Mouse (Mus musculus) megakaryocyte, embryonic 14.5 days (primary cell): ENCODE measurements around the gene Cfap70. TPM values are rescaled to one million over a fixed set of nuclear protein-coding genes. Genes with fewer than 3 reads are reported as not detected.

Experiments used
- H3K27me3 ChIP-seq: replicated peaks from 2 replicates; pipeline ENCODE3; 2012; ENCODE audit warnings: inconsistent platforms
- H3K36me3 ChIP-seq: replicated peaks from 2 replicates; pipeline ENCODE3; 2012; ENCODE audit warnings: low read length, inconsistent platforms, mixed read lengths
- H3K4me1 ChIP-seq: 2 replicates; pipeline ENCODE4 v1.6.1; 2012; ENCODE audit warnings: inconsistent platforms
- H3K4me3 ChIP-seq: replicated peaks from 2 replicates; pipeline ENCODE3; 2012; ENCODE audit warnings: moderate library complexity, mild to moderate bottlenecking, inconsistent platforms
- H3K9me3 ChIP-seq: 2 replicates; pipeline ENCODE4 v1.6.1; 2012; ENCODE audit warnings: inconsistent platforms
- FLI1 ChIP-seq: IDR thresholded peaks from 2 replicates; pipeline ENCODE4 v1.6.1; 2012; ENCODE audit warnings: low read length, inconsistent platforms, mixed read lengths
- GATA1 ChIP-seq: IDR thresholded peaks from 3 replicates; pipeline ENCODE4 v1.6.1; 2012; ENCODE audit warnings: mixed read lengths, low read length, inconsistent platforms, borderline replicate concordance
- polyA plus RNA-seq: library from polyadenylated mRNA; stranded (reverse); fragments of >175 nt; gene quantifications from 2 replicates; pipeline ENCODE4 v1.2.3, GENCODE M21; 2012; ENCODE audit warnings: low replicate concordance; ENCODE audit not compliant: insufficient read depth

The Cfap70 gene
- polyA plus RNA-seq, 1 experiment, result not detected

- no peaks in the 10 kb centered on the region for H3K36me3 ChIP-seq
- TF ChIP-seq FLI1 (no peak), GATA1 (no peak)
- no peak overlapping the region for H3K4me3 ChIP-seq
- H3K4me1 ChIP-seq, result no peaks in the 10 kb centered on the region
- H3K27me3 ChIP-seq, result peaks cover 2% of the 10 kb centered on the region
- peaks cover 6% of the 10 kb centered on the region for H3K9me3 ChIP-seq
Measured at GRCm38 (mm10) chr14:20429833-20430232, 22.2 kb downstream of the Cfap70 start.

DNA sequence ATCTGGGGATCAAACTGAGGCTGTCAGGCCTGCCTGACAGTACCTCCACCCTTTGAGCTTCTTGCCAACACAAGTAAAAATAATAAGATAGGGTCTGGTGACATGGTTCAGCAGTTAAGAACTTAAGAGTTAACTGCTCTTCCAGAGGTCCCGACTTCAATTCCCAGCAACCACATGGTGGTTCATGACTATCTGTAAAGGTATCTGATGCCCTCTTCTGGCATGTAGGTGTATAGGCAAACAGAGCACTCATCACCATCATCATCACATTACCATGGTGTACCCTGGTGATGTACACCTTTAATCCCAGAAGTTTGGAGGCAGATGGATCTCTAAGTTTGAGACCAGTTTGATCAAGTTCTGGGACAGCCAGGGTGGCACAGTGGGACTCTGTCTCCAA lies 23.4 kb downstream of the Cfap70 start:
- TF ChIP-seq FLI1 (no peak), GATA1 (no peak)
- peaks cover 6% of the 10 kb centered on the region for H3K9me3 ChIP-seq
- H3K4me1 ChIP-seq, result no peaks in the 10 kb centered on the region
- no peaks in the 10 kb centered on the region for H3K36me3 ChIP-seq
- no peaks in the 10 kb centered on the region for H3K27me3 ChIP-seq
- H3K4me3 ChIP-seq, result no peak overlapping the region

- Histone ChIP-seq H3K27me3 (no peaks in the 10 kb centered on the region), H3K4me1 (peaks cover 8% of the 10 kb centered on the region), H3K36me3 (no peaks in the 10 kb centered on the region), H3K4me3 (no peak overlapping the region), H3K9me3 (no peaks in the 10 kb centered on the region)
- no peak for TF ChIP-seq FLI1
- no peak for TF ChIP-seq GATA1
Measured at GRCm38 (mm10) chr14:20423046-20423445, 29.0 kb downstream of the Cfap70 start.

DNA sequence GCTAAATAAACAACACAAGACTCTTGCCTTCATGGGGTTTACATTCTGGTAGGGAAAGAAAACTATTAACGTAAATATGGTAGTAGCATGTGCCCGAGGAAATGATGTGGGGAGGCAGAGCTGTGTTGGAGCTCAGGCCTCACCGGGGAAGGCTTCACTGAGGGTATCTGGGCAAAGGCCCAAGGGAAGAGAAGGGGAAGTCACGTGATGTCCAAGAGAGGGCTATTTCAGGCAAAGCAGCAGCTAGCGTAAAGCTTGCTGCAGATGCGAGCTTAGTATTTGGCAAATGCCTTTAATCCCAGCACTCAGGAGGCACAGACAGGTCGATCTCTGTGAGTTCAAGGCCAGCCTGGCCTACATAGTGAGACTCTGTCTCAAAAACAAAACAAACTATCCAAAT lies 29.8 kb downstream of the Cfap70 start:
- no peak for TF ChIP-seq FLI1
- TF ChIP-seq GATA1, result no peak
- H3K4me3 ChIP-seq, result peak overlapping the region; percentile 2
- no peaks in the 10 kb centered on the region for H3K9me3 ChIP-seq
- peaks cover 8% of the 10 kb centered on the region for H3K4me1 ChIP-seq
- no peaks in the 10 kb centered on the region for H3K27me3 ChIP-seq
- no peaks in the 10 kb centered on the region for H3K36me3 ChIP-seq

GRCm38 (mm10) chr14:20400071-20400470 lies 52.0 kb downstream of the Cfap70 start:
- Histone ChIP-seq H3K36me3 (no peaks in the 10 kb centered on the region), H3K4me1 (peaks cover 10% of the 10 kb centered on the region), H3K27me3 (peaks cover 11% of the 10 kb centered on the region), H3K4me3 (no peak overlapping the region), H3K9me3 (no peaks in the 10 kb centered on the region)
- TF ChIP-seq GATA1 (no peak), FLI1 (no peak)

DNA sequence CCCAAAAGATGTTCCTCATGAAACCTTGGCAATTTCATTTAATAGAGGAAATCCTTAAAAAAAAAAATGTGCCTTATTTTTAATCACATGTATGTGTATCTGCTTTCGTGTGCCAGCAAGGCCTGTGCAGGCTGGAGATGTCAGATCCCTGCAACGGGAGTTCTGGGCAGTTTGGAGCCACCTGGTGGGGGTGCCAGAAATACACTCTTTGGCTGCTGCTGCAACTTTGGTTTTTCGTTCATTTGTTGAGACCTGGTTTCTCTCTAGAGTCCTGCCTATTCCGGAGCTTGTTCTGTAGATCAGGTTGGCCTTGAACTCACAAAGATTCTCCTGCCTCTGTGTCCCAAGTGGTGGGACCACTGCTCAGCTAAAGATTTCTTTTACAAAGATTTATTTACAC lies 53.2 kb downstream of the Cfap70 start:
- no peak for TF ChIP-seq GATA1
- no peak for TF ChIP-seq FLI1
- peaks cover 17% of the 10 kb centered on the region for H3K4me1 ChIP-seq

GRCm38 (mm10) chr14:20397220-20397619 lies 54.8 kb downstream of the Cfap70 start:
- peaks cover 21% of the 10 kb centered on the region for H3K4me1 ChIP-seq
- H3K4me3 ChIP-seq, result no peak overlapping the region
- peaks cover 9% of the 10 kb centered on the region for H3K27me3 ChIP-seq
- H3K36me3 ChIP-seq, result peaks cover 2% of the 10 kb centered on the region
- no peaks in the 10 kb centered on the region for H3K9me3 ChIP-seq
- TF ChIP-seq FLI1 (no peak), GATA1 (no peak)

More for the DNA sequence above, 53.2 kb downstream of the Cfap70 start:
- Histone ChIP-seq H3K27me3 (peaks cover 11% of the 10 kb centered on the region), H3K4me3 (no peak overlapping the region), H3K36me3 (no peaks in the 10 kb centered on the region), H3K9me3 (no peaks in the 10 kb centered on the region)

DNA sequence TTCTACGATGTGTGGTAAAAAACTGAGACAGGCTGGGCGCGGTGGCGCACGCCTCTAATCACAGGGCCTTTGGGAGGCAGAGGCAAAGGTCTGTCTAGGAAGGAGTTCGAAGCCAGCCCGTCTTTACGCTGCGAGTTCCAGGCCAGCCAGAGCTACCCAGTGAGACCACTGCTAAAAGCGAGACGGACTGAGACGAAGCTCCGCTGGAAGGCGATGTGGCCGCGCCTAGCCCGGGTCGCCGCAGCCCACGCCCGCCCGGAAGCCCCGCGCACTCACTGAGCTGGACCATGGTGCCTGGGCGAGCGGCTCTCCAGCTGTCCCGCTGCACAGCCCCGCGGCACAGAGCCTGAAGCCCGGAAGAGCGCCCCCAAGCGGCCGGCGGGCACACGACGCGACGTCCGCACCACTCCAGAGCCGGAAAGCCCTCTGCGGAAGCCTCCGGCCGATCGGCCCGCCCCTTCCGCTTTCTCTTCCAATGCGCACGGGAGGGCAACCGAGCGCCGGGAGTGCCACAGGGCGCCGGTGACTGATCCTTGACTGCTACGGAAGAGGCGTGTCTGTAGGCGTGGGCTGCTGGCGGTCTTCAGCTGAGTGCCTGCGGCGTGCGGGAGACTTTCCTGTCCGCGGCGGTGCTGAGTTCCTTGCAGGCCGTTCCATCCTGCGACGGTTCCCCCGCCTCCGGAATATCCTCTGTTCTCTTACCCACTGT lies 58.7 kb downstream of the Cfap70 start, which contains the start of gene Mrps16:
Gene Mrps16, minus strand, starts transcription at position 430 of the 709 bp plus-strand sequence.
- H3K27me3 ChIP-seq, result peaks cover 1% of the 10 kb centered on the region
- no peak for TF ChIP-seq FLI1
- peak within 1 kb of the TSS; percentile 99 for H3K4me3 ChIP-seq
- peaks cover 32% of the 10 kb centered on the region for H3K4me1 ChIP-seq
- H3K36me3 ChIP-seq, result peaks cover 27% of the 10 kb centered on the region
- no peaks in the 10 kb centered on the region for H3K9me3 ChIP-seq

GRCm38 (mm10) chr14:20392326-20392725 lies 59.7 kb downstream of the Cfap70 start:
- TF ChIP-seq FLI1, result no peak
- TF ChIP-seq GATA1, result no peak
- peak overlapping the region; percentile 80 for H3K4me3 ChIP-seq

DNA sequence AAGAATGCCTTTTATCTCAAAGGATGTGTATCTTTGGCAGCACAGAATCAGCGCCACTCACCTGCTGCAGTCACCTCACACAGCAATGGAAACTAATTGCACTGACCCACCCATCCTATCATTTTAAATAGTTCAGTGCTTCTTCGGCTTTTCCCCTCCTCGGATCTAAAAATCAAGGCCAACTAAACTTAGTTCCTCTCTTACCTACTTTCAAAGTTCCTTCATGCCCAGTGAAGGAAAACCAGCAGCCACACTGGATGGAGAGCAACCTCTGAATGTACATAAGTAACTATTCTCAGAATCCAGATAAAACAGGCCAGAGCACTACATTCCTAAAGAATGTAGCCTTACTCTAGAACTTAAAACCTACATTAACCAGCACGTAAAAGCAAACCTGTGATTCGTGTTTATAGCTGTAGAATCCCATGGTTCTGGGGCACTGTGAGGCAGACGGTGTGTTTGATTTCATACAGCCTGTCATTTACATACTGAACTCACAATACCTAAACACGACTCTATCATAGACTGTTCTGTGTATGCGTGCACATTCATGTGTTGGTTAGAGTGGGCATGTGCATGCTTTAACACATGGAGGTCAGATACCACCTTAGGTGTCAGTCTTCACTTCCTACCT lies 62.5 kb downstream of the Cfap70 start:
- no peak for TF ChIP-seq FLI1
- TF ChIP-seq GATA1, result no peak
- peak overlapping the region; percentile 98 for H3K4me3 ChIP-seq
- no peaks in the 10 kb centered on the region for H3K9me3 ChIP-seq
- peaks cover 55% of the 10 kb centered on the region for H3K36me3 ChIP-seq
- H3K4me1 ChIP-seq, result peaks cover 65% of the 10 kb centered on the region
- no peaks in the 10 kb centered on the region for H3K27me3 ChIP-seq

More at GRCm38 (mm10) chr14:20392326-20392725, 59.7 kb downstream of the Cfap70 start:
- Histone ChIP-seq H3K27me3 (no peaks in the 10 kb centered on the region), H3K36me3 (peaks cover 32% of the 10 kb centered on the region), H3K9me3 (no peaks in the 10 kb centered on the region), H3K4me1 (peaks cover 43% of the 10 kb centered on the region)
